Mouse (Mus musculus) T-helper 17 cell (primary cell): ENCODE measurements around the gene Amph.
"Not testable (repeated sequence)": the region's sequence is repeated elsewhere in the genome, so short reads cannot be mapped to it uniquely, and the experiment has no call there.

ENCODE experiments used
- in situ Hi-C, 2 experiments: fragments of 300-600 bp; cut with MboI, MseI; formaldehyde crosslinking; loops; 1 replicate in 1 of 2; 2 replicates in 1 of 2; pipeline ENCODE4 v1.15.1; 2025; ENCODE audit warnings: high pct_unique_total_duplicates in 2 of 2

Amph gene

GRCm38 (mm10) chr13:18948171-18949028 is at the start of gene Amph:
TSS of gene Amph (plus strand) at chr13:18948205.
- in situ Hi-C loops: no loop called here

- in situ Hi-C loops: no loop called here
These were observed 44.4 kb upstream of the Amph start for GRCm38 (mm10) chr13:18903623-18904022.

GRCm38 (mm10) chr13:18914774-18915173 is 33.2 kb upstream of the Amph start:
- in situ Hi-C loops: loop anchor here in 1 of 2 experiments (10.0 kb wide), 1 partner anchor 1630 kb away; no protein-coding TSS in a partner anchor

GRCm38 (mm10) chr13:18933191-18933590 is 14.8 kb upstream of the Amph start:
- in situ Hi-C loops: not testable (repeated sequence)

GRCm38 (mm10) chr13:18947686-18948085 is 319 bp upstream of the Amph start:
- in situ Hi-C loops: no loop called here

- in situ Hi-C loops: no loop called here
These were observed 985 bp downstream of the Amph start for GRCm38 (mm10) chr13:18949029-18949350.

- in situ Hi-C loops: no loop called here
These were observed 1.7 kb downstream of the Amph start for GRCm38 (mm10) chr13:18949626-18950200.

- in situ Hi-C loops: no loop called here
These were observed 5.6 kb downstream of the Amph start for GRCm38 (mm10) chr13:18953575-18953974.

- in situ Hi-C loops: no loop called here
These were observed 8.3 kb downstream of the Amph start for GRCm38 (mm10) chr13:18956065-18956913.

GRCm38 (mm10) chr13:18957028-18957427 is 9.0 kb downstream of the Amph start:
- in situ Hi-C loops: no loop called here

GRCm38 (mm10) chr13:18972571-18972970 is 24.6 kb downstream of the Amph start:
- in situ Hi-C loops: no loop called here

- in situ Hi-C loops: no loop called here
These were observed 26.3 kb downstream of the Amph start for GRCm38 (mm10) chr13:18974351-18974750.

GRCm38 (mm10) chr13:18987266-18987665 is 39.3 kb downstream of the Amph start:
- in situ Hi-C loops: no loop called here

GRCm38 (mm10) chr13:18988323-18988722 is 40.3 kb downstream of the Amph start:
- in situ Hi-C loops: no loop called here

- in situ Hi-C loops: no loop called here
These were observed 41.2 kb downstream of the Amph start for GRCm38 (mm10) chr13:18989185-18989714.

GRCm38 (mm10) chr13:19002502-19002901 is 54.5 kb downstream of the Amph start:
- in situ Hi-C loops: no loop called here

- in situ Hi-C loops: no loop called here
These were observed 56.4 kb downstream of the Amph start for GRCm38 (mm10) chr13:19004406-19004805.

- in situ Hi-C loops: no loop called here
These were observed 60.4 kb downstream of the Amph start for GRCm38 (mm10) chr13:19008440-19008839.

- in situ Hi-C loops: no loop called here
These were observed 66.9 kb downstream of the Amph start for GRCm38 (mm10) chr13:19014825-19015375.

- in situ Hi-C loops: no loop called here
These were observed 73.5 kb downstream of the Amph start for GRCm38 (mm10) chr13:19021529-19021928.

- in situ Hi-C loops: no loop called here
These were observed 74.3 kb downstream of the Amph start for GRCm38 (mm10) chr13:19022310-19022709.
